Mouse (Mus musculus) MEL (cell line): ENCODE measurements around the gene Fam178b. TPM values are rescaled to one million over a fixed set of nuclear protein-coding genes. Genes with fewer than 3 reads are reported as not detected.
A peak's percentile ranks its signal among the peaks of the same experiment; 100 is the strongest.

Experiments
- DNase-seq: peaks from one replicate; pipeline ENCODE4 v3.0.0; 2011; ENCODE audit warnings: low read depth, low spot score
- H3K27ac ChIP-seq: 2 replicates; pipeline ENCODE4 v1.5.1; 2012; ENCODE audit warnings: low read depth, mild to moderate bottlenecking, control low read depth, low read length, moderate library complexity; ENCODE audit not compliant: control insufficient read depth
- H3K27me3 ChIP-seq, 2 experiments: fragments of 150-350 bp in 1 of 2; sonication (generic) in 1 of 2; 2 replicates each; pipeline ENCODE4 v1.6.1; 2012; ENCODE audit warnings: low read length in 2 of 2, mild to moderate bottlenecking in 2 of 2, improper control_type of control experiment in 1 of 2, moderate library complexity in 1 of 2; ENCODE audit not compliant: insufficient read depth in 2 of 2, control insufficient read depth in 1 of 2
- H3K36me3 ChIP-seq, 2 experiments: 2 replicates each; pipeline ENCODE4 v1.6.1; 2012 to 2014; ENCODE audit warnings: low read length in 2 of 2, improper control_type of control experiment in 1 of 2, inconsistent platforms in 1 of 2, mild to moderate bottlenecking in 1 of 2; ENCODE audit not compliant: insufficient read depth in 2 of 2, control insufficient read depth in 1 of 2
- H3K4me1 ChIP-seq, 2 experiments: fragments of 150-350 bp in 1 of 2; sonication (generic) in 1 of 2; 2 replicates each; pipeline ENCODE4 v1.6.1; 2012; ENCODE audit warnings: low read length in 2 of 2, improper control_type of control experiment in 1 of 2, mild to moderate bottlenecking in 1 of 2; ENCODE audit not compliant: insufficient read depth in 2 of 2, control insufficient read depth in 1 of 2
- H3K4me3 ChIP-seq, 2 experiments: fragments of 150-350 bp in 1 of 2; sonication (generic) in 1 of 2; 2 replicates each; pipeline ENCODE4 v1.5.1; 2012; ENCODE audit warnings: low read depth in 2 of 2, low read length in 2 of 2, mild to moderate bottlenecking in 2 of 2, moderate library complexity in 2 of 2, control low read depth in 1 of 2, improper control_type of control experiment in 1 of 2; ENCODE audit not compliant: control insufficient read depth in 1 of 2, insufficient read depth in 1 of 2
- H3K79me2 ChIP-seq: 2 replicates; pipeline ENCODE4 v1.6.1; 2012; ENCODE audit warnings: mild to moderate bottlenecking, low read length, moderate library complexity; ENCODE audit not compliant: control insufficient read depth, poor library complexity, insufficient read depth
- H3K9ac ChIP-seq: 2 replicates; pipeline ENCODE4 v1.6.1; 2012; ENCODE audit warnings: low read depth, mild to moderate bottlenecking, control low read depth, low read length, moderate library complexity; ENCODE audit not compliant: control insufficient read depth, poor library complexity, severe bottlenecking
- H3K9me3 ChIP-seq: fragments of 150-350 bp; sonication (generic); replicated peaks from 2 replicates; pipeline ENCODE4 v1.6.1; 2012; ENCODE audit warnings: mild to moderate bottlenecking, low read length, improper control_type of control experiment, moderate library complexity; ENCODE audit not compliant: insufficient read depth
- CHD1 ChIP-seq: IDR thresholded peaks from 2 replicates; pipeline ENCODE4 v1.6.1; 2012; ENCODE audit warnings: low read depth, mild to moderate bottlenecking, inconsistent platforms, low read length, improper control_type of control experiment
- CHD2 ChIP-seq: IDR thresholded peaks from 2 replicates; pipeline ENCODE4 v1.6.1; 2011; ENCODE audit warnings: low read length, improper control_type of control experiment
- EP300 ChIP-seq, 2 experiments: IDR thresholded peaks; 2 replicates each; pipeline ENCODE4 v1.6.1; 2011; ENCODE audit warnings: improper control_type of control experiment in 2 of 2, low read length in 2 of 2, low read depth in 1 of 2, mild to moderate bottlenecking in 1 of 2
- ETS1 ChIP-seq: IDR thresholded peaks from 2 replicates; pipeline ENCODE4 v1.6.1; 2012; ENCODE audit warnings: low read depth, mild to moderate bottlenecking, inconsistent platforms, low read length, improper control_type of control experiment, moderate library complexity
- GATA1 ChIP-seq: IDR thresholded peaks from 2 replicates; pipeline ENCODE4 v1.6.1; 2011; ENCODE audit warnings: low read depth, low read length, improper control_type of control experiment
- HCFC1 ChIP-seq: IDR thresholded peaks from 2 replicates; pipeline ENCODE4 v1.6.1; 2012; ENCODE audit warnings: low read depth, mild to moderate bottlenecking, inconsistent platforms, low read length, improper control_type of control experiment, moderate library complexity
- JUND ChIP-seq: IDR thresholded peaks from 2 replicates; pipeline ENCODE4 v1.6.1; 2011; ENCODE audit warnings: low read depth, mild to moderate bottlenecking, improper control_type of control experiment, low read length
- KAT2A ChIP-seq: conservative IDR thresholded peaks from 2 replicates; pipeline ENCODE4 v1.6.1; 2012; ENCODE audit warnings: low read depth, low read length, improper control_type of control experiment, inconsistent platforms
- MAX ChIP-seq: IDR thresholded peaks from 2 replicates; pipeline ENCODE4 v1.6.1; 2011; ENCODE audit warnings: low read length, improper control_type of control experiment
- MEF2A ChIP-seq: IDR thresholded peaks from 2 replicates; pipeline ENCODE4 v1.6.1; 2014; ENCODE audit warnings: low read depth, mild to moderate bottlenecking, inconsistent platforms, low read length, improper control_type of control experiment; ENCODE audit not compliant: poor library complexity, insufficient replicate concordance, severe bottlenecking; ENCODE audit errors: extremely low read depth
- MXI1 ChIP-seq: IDR thresholded peaks from 2 replicates; pipeline ENCODE4 v1.6.1; 2011; ENCODE audit warnings: mild to moderate bottlenecking, low read depth, low read length, improper control_type of control experiment
- MYB ChIP-seq: IDR thresholded peaks from 2 replicates; pipeline ENCODE4 v1.6.1; 2011; ENCODE audit warnings: mild to moderate bottlenecking, low read depth, low read length, improper control_type of control experiment
- MYC ChIP-seq: IDR thresholded peaks from 2 replicates; pipeline ENCODE4 v1.6.1; 2011; ENCODE audit warnings: low read depth, mild to moderate bottlenecking, low read length, improper control_type of control experiment, moderate library complexity
- RAD21 ChIP-seq: IDR thresholded peaks from 2 replicates; pipeline ENCODE4 v1.6.1; 2011; ENCODE audit warnings: mild to moderate bottlenecking, low read depth, low read length, improper control_type of control experiment
- RCOR1 ChIP-seq: IDR thresholded peaks from 2 replicates; pipeline ENCODE4 v1.6.1; 2012; ENCODE audit warnings: low read depth, mild to moderate bottlenecking, inconsistent platforms, low read length, improper control_type of control experiment
- SIN3A ChIP-seq: IDR thresholded peaks from 2 replicates; pipeline ENCODE4 v1.6.1; 2012; ENCODE audit warnings: low read length, improper control_type of control experiment, inconsistent platforms
- SMC3 ChIP-seq: IDR thresholded peaks from 2 replicates; pipeline ENCODE4 v1.6.1; 2011; ENCODE audit warnings: low read depth, low read length, improper control_type of control experiment
- TAL1 ChIP-seq: IDR thresholded peaks from 2 replicates; pipeline ENCODE4 v1.6.1; 2012; ENCODE audit warnings: mild to moderate bottlenecking, inconsistent platforms, low read length, moderate library complexity, mixed read lengths
- TCF12 ChIP-seq: IDR thresholded peaks from 2 replicates; pipeline ENCODE4 v1.6.1; 2014; ENCODE audit warnings: low read depth, mild to moderate bottlenecking, inconsistent platforms, low read length, improper control_type of control experiment, moderate library complexity
- USF1 ChIP-seq: IDR thresholded peaks from 2 replicates; pipeline ENCODE4 v1.6.1; 2014; ENCODE audit warnings: low read depth, mild to moderate bottlenecking, inconsistent platforms, low read length, improper control_type of control experiment, moderate library complexity
- polyA plus RNA-seq, 2 experiments: library from polyadenylated mRNA; stranded (reverse) in 1 of 2; unstranded in 1 of 2; fragments of >175 nt in 1 of 2; fragments of >200 nt in 1 of 2; gene quantifications; 2 replicates each; pipeline versions ENCODE4 v1.2.1 to v1.2.4; 2012; ENCODE audit warnings: low replicate concordance in 2 of 2, low read depth in 1 of 2; ENCODE audit not compliant: insufficient read length in 2 of 2, insufficient read depth in 1 of 2, missing spikeins in 1 of 2
- total RNA-seq: library from RNA; depleted of rRNA; stranded (reverse); fragments of 300-350 nt; gene quantifications from 2 replicates; pipeline ENCODE4 v1.2.3, GENCODE M21; 2012

The Fam178b gene
- total and polyA plus RNA-seq, 3 experiments = 0.19 to 0.29 TPM; not detected in 1

GRCm38 (mm10) chr1:36658621-36659399 lies 24.2 kb downstream of the Fam178b start:
- no peaks in the 10 kb centered on the region for H3K27me3 ChIP-seq
- no peaks in the 10 kb centered on the region for H3K9me3 ChIP-seq
- no peaks in the 10 kb centered on the region for H3K79me2 ChIP-seq
- peak overlapping the region in 1 of 2 experiments; percentile 8; a peak in 2 of 4 replicates for H3K4me3 ChIP-seq
- H3K36me3 ChIP-seq = peaks cover 0 to 25% of the 10 kb centered on the region in 2 experiments; a peak in 2 of 4 replicates
- TF ChIP-seq CHD2 = no peak
- no peak for TF ChIP-seq MYC
- no peak for TF ChIP-seq RAD21
- no peak for TF ChIP-seq USF1
- no peak for TF ChIP-seq JUND
- no peak for TF ChIP-seq CHD1
- TF ChIP-seq MEF2A = no peak
- TF ChIP-seq EP300 (IDR thresholded peaks at IDR 0.05; ENCODE audit: low read depth in 1 of 2, low read length in 2 of 2) = no peak
- peak overlapping the region; percentile 72 for H3K27ac ChIP-seq
- H3K9ac ChIP-seq = peak overlapping the region; percentile 26; the same call in 1 of the 2 replicates
- DNase-seq = peak; percentile 41
- peaks cover 20 to 29% of the 10 kb centered on the region in 2 experiments for H3K4me1 ChIP-seq

- Histone ChIP-seq H3K36me3 (peaks cover 0 to 25% of the 10 kb centered on the region in 2 experiments; a peak in 2 of 4 replicates), H3K4me3 (no peak overlapping the region), H3K9ac (no peak overlapping the region; the same call in 1 of the 2 replicates), H3K27me3 (no peaks in the 10 kb centered on the region), H3K9me3 (no peaks in the 10 kb centered on the region), H3K79me2 (no peaks in the 10 kb centered on the region), H3K4me1 (peaks cover 20 to 29% of the 10 kb centered on the region in 2 experiments), H3K27ac (peak overlapping the region; percentile 72)
- peak; percentile 93 for TF ChIP-seq TCF12
- peak; percentile 62; the same call in 1 of the 2 replicates for TF ChIP-seq MYC
- TF ChIP-seq RAD21 = no peak
- peak; percentile 78 for TF ChIP-seq ETS1
- peak; percentile 51 for TF ChIP-seq TAL1
- TF ChIP-seq EP300 (IDR thresholded peaks at IDR 0.05; ENCODE audit: low read depth in 1 of 2, low read length in 2 of 2) = peak; percentile 80 to 89
- TF ChIP-seq SIN3A = peak; percentile 86
- TF ChIP-seq USF1 = 0 out of 2 replicates have a peak, but pooled peaks have one; percentile 28
- TF ChIP-seq GATA1 = peak; percentile 94
- TF ChIP-seq MXI1 = peak; percentile 82
- no peak for TF ChIP-seq SMC3
- TF ChIP-seq KAT2A = no peak; the same call in 1 of the 2 replicates
- peak; percentile 90 for TF ChIP-seq RCOR1
- no peak for TF ChIP-seq CHD2
- TF ChIP-seq HCFC1 = 0 out of 2 replicates have a peak, but pooled peaks have one; percentile 23
- no peak for TF ChIP-seq MYB
- peak; percentile 70 for TF ChIP-seq MAX
- peak; percentile 79 for DNase-seq
Measured at GRCm38 (mm10) chr1:36657658-36658415, 25.1 kb downstream of the Fam178b start.
